Mouse (Mus musculus): ENCODE measurements at regions not wholly inside any gene's neighbourhood (a gene's known extent, or its start where the extent isn't known, plus 50 kb on each side); places are given as distances from the start of the nearest gene placed in this dataset.
A peak's percentile ranks its signal among the peaks of the same experiment; 100 is the strongest.
"Not testable (repeated sequence)": the region's sequence is repeated elsewhere in the genome, so short reads cannot be mapped to it uniquely, and the experiment has no call there.

GRCm38 (mm10) chr10:16171251-16171650 lies 1453.2 kb upstream of the Gje1 start:
- Histone ChIP-seq H3K4me3 (replicated peaks) (no peak overlapping the region), H3K4me2 (no peak overlapping the region), H3K9ac (replicated peaks) (no peak overlapping the region), H3K4me1 (no peaks in the 10 kb centered on the region), H3K27me3 (replicated peaks) (no peaks in the 10 kb centered on the region), H3K9me3 (replicated peaks) (no peaks in the 10 kb centered on the region), H3K36me3 (no peaks in the 10 kb centered on the region), H3K27ac (replicated peaks) (no peak overlapping the region)
- no peak for ATAC-seq (ENCODE audit: low FRiP score)
- WGBS = 82% methylated on average over 4 of the region's 4 CpGs

- not testable (repeated sequence) for H3K9ac ChIP-seq (replicated peaks); H3K36me3 ChIP-seq; H3K27me3 ChIP-seq (replicated peaks); ATAC-seq (ENCODE audit: low FRiP score); H3K9me3 ChIP-seq (replicated peaks); H3K4me3 ChIP-seq (replicated peaks); H3K4me2 ChIP-seq; H3K27ac ChIP-seq (replicated peaks); H3K4me1 ChIP-seq
- WGBS = 92% methylated on average over 6 of the region's 6 CpGs
Measured at GRCm38 (mm10) chr10:16159542-16159941, 1441.5 kb upstream of the Gje1 start.

- no peak overlapping the region for H3K27ac ChIP-seq (replicated peaks)
- H3K4me3 ChIP-seq (replicated peaks) = no peak overlapping the region
- no peaks in the 10 kb centered on the region for H3K4me1 ChIP-seq
- no peak overlapping the region for H3K4me2 ChIP-seq
- H3K36me3 ChIP-seq = no peaks in the 10 kb centered on the region
- no peaks in the 10 kb centered on the region for H3K9me3 ChIP-seq (replicated peaks)
- ATAC-seq (ENCODE audit: low FRiP score) = no peak
- no peaks in the 10 kb centered on the region for H3K27me3 ChIP-seq (replicated peaks)
- WGBS = 92% methylated on average over 3 of the region's 3 CpGs
- no peak overlapping the region for H3K9ac ChIP-seq (replicated peaks)
Measured at GRCm38 (mm10) chr10:16158445-16158844, 1440.4 kb upstream of the Gje1 start.

GRCm38 (mm10) chr10:16156954-16157353 lies 1438.9 kb upstream of the Gje1 start:
- Histone ChIP-seq H3K27ac (replicated peaks) (0 out of 2 replicates have a peak overlapping the region, but pooled peaks have one; percentile 6), H3K36me3 (no peaks in the 10 kb centered on the region), H3K9ac (replicated peaks) (no peak overlapping the region), H3K4me1 (no peaks in the 10 kb centered on the region), H3K27me3 (replicated peaks) (no peaks in the 10 kb centered on the region), H3K9me3 (replicated peaks) (no peaks in the 10 kb centered on the region), H3K4me3 (replicated peaks) (no peak overlapping the region), H3K4me2 (no peak overlapping the region)
- 39% methylated on average over 5 of the region's 5 CpGs for WGBS
- ATAC-seq (ENCODE audit: low FRiP score) = peak; percentile 59

- no peak overlapping the region for H3K9ac ChIP-seq (replicated peaks)
- no peak overlapping the region for H3K4me3 ChIP-seq (replicated peaks)
- H3K36me3 ChIP-seq = no peaks in the 10 kb centered on the region
- no peak overlapping the region for H3K4me2 ChIP-seq
- ATAC-seq (ENCODE audit: low FRiP score) = no peak
- H3K9me3 ChIP-seq (replicated peaks) = no peaks in the 10 kb centered on the region
- H3K27me3 ChIP-seq (replicated peaks) = no peaks in the 10 kb centered on the region
- 93% methylated on average over 3 of the region's 3 CpGs for WGBS
- H3K4me1 ChIP-seq = no peaks in the 10 kb centered on the region
- H3K27ac ChIP-seq (replicated peaks) = no peak overlapping the region
Measured at GRCm38 (mm10) chr10:16148991-16149390, 1431.0 kb upstream of the Gje1 start.

- ATAC-seq (ENCODE audit: low FRiP score) = no peak
- 88% methylated on average over 1 of the region's 1 CpGs for WGBS
- no peak overlapping the region for H3K9ac ChIP-seq (replicated peaks)
- H3K9me3 ChIP-seq (replicated peaks) = no peaks in the 10 kb centered on the region
- no peak overlapping the region for H3K4me2 ChIP-seq
- H3K27me3 ChIP-seq (replicated peaks) = no peaks in the 10 kb centered on the region
- H3K36me3 ChIP-seq = no peaks in the 10 kb centered on the region
- H3K27ac ChIP-seq (replicated peaks) = no peak overlapping the region
- H3K4me1 ChIP-seq = no peaks in the 10 kb centered on the region
- H3K4me3 ChIP-seq (replicated peaks) = no peak overlapping the region
Measured at GRCm38 (mm10) chr10:16145397-16145796, 1427.4 kb upstream of the Gje1 start.

GRCm38 (mm10) chr10:16123902-16124301 lies 1405.9 kb upstream of the Gje1 start:
- 0 out of 2 replicates have a peak, but pooled peaks cover 4% of the 10 kb centered on the region for H3K4me1 ChIP-seq
- H3K36me3 ChIP-seq = no peaks in the 10 kb centered on the region
- 0 out of 2 replicates have a peak overlapping the region, but pooled peaks have one; percentile 37 for H3K27ac ChIP-seq (replicated peaks)
- ATAC-seq (ENCODE audit: low FRiP score) = peak; percentile 68; the same call in 1 of the 2 replicates
- no peak overlapping the region for H3K9ac ChIP-seq (replicated peaks)
- 62% methylated on average over 2 of the region's 2 CpGs for WGBS
- no peak overlapping the region for H3K4me2 ChIP-seq
- no peaks in the 10 kb centered on the region for H3K27me3 ChIP-seq (replicated peaks)
- no peak overlapping the region for H3K4me3 ChIP-seq (replicated peaks)
- no peaks in the 10 kb centered on the region for H3K9me3 ChIP-seq (replicated peaks)

DNA sequence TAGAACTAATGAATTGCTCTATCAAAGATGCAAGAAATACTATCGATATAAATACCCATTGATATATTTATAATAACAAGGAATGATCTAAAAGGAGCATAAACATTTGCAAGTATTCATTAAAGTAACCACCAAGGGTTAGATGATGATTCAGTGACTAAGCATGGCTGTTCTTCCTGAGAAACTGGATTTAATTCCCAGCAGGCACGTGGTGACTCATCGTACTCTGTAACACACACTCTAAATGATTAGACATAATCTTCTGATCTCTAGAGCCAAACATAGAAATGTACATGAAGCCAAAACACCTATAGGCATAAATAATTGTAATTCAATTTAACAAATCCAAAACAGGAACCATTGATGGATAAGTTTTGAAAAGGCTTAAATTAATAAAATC lies 1370.2 kb upstream of the Gje1 start:
- WGBS = 78% methylated on average over 3 of the region's 3 CpGs
- Histone ChIP-seq H3K36me3 (no peaks in the 10 kb centered on the region), H3K4me1 (no peaks in the 10 kb centered on the region), H3K4me3 (replicated peaks) (no peak overlapping the region), H3K27me3 (replicated peaks) (no peaks in the 10 kb centered on the region), H3K9ac (replicated peaks) (no peak overlapping the region), H3K9me3 (replicated peaks) (no peaks in the 10 kb centered on the region), H3K4me2 (no peak overlapping the region), H3K27ac (replicated peaks) (no peak overlapping the region)
- no peak for ATAC-seq (ENCODE audit: low FRiP score)

GRCm38 (mm10) chr10:16053008-16053407 lies 1335.0 kb upstream of the Gje1 start:
- Histone ChIP-seq H3K4me3 (replicated peaks) (no peak overlapping the region), H3K36me3 (no peaks in the 10 kb centered on the region), H3K4me1 (0 out of 2 replicates have a peak, but pooled peaks cover 3% of the 10 kb centered on the region), H3K9ac (replicated peaks) (no peak overlapping the region), H3K4me2 (no peak overlapping the region), H3K9me3 (replicated peaks) (no peaks in the 10 kb centered on the region), H3K27me3 (replicated peaks) (no peaks in the 10 kb centered on the region), H3K27ac (replicated peaks) (no peak overlapping the region)
- WGBS = 14% methylated on average over 5 of the region's 5 CpGs
- no peak for ATAC-seq (ENCODE audit: low FRiP score)

- Histone ChIP-seq H3K4me1 (0 out of 2 replicates have a peak, but pooled peaks cover 3% of the 10 kb centered on the region), H3K27ac (replicated peaks) (no peak overlapping the region), H3K4me2 (no peak overlapping the region), H3K4me3 (replicated peaks) (no peak overlapping the region), H3K27me3 (replicated peaks) (no peaks in the 10 kb centered on the region), H3K36me3 (no peaks in the 10 kb centered on the region), H3K9me3 (replicated peaks) (no peaks in the 10 kb centered on the region), H3K9ac (replicated peaks) (no peak overlapping the region)
- no peak for ATAC-seq (ENCODE audit: low FRiP score)
- 24% methylated on average over 2 of the region's 2 CpGs for WGBS
Measured at GRCm38 (mm10) chr10:16052463-16052889, 1334.5 kb upstream of the Gje1 start.

GRCm38 (mm10) chr10:16036255-16036654 lies 1318.2 kb upstream of the Gje1 start:
- Histone ChIP-seq H3K27me3 (replicated peaks) (no peaks in the 10 kb centered on the region), H3K4me3 (replicated peaks) (no peak overlapping the region), H3K27ac (replicated peaks) (no peak overlapping the region), H3K36me3 (no peaks in the 10 kb centered on the region), H3K4me1 (no peaks in the 10 kb centered on the region), H3K9ac (replicated peaks) (no peak overlapping the region), H3K4me2 (no peak overlapping the region), H3K9me3 (replicated peaks) (no peaks in the 10 kb centered on the region)
- WGBS = 53% methylated on average over 2 of the region's 2 CpGs
- no peak; the same call in 1 of the 2 replicates for ATAC-seq (ENCODE audit: low FRiP score)

DNA sequence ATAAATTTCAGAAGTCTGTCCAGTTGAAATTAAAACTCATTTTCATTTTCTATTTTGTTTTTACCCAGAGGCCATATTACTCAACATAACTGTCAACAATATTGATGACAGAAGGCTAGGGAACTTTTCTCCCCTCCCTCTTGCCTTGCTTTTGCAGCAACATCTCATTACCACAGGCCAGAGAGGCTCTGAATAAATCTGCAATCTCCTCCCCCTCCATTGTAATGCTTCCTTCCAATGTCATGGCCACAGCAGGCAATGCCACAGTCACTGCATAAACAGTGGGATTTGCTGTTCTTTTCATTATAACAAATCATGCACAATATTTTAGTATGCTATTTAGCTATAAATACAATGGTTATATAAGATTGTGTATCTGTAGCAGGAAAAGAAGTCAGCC lies 1315.1 kb upstream of the Gje1 start:
- no peak overlapping the region for H3K9ac ChIP-seq (replicated peaks)
- H3K9me3 ChIP-seq (replicated peaks) = no peaks in the 10 kb centered on the region
- H3K27me3 ChIP-seq (replicated peaks) = no peaks in the 10 kb centered on the region
- H3K36me3 ChIP-seq = no peaks in the 10 kb centered on the region
- H3K4me3 ChIP-seq (replicated peaks) = no peak overlapping the region
- no peak overlapping the region for H3K27ac ChIP-seq (replicated peaks)
- H3K4me1 ChIP-seq = no peaks in the 10 kb centered on the region
- no peak for ATAC-seq (ENCODE audit: low FRiP score)
- H3K4me2 ChIP-seq = no peak overlapping the region

GRCm38 (mm10) chr10:16030802-16031201 lies 1312.8 kb upstream of the Gje1 start:
- Histone ChIP-seq H3K4me1 (no peaks in the 10 kb centered on the region), H3K4me3 (replicated peaks) (no peak overlapping the region), H3K27ac (replicated peaks) (no peak overlapping the region), H3K36me3 (no peaks in the 10 kb centered on the region), H3K4me2 (no peak overlapping the region), H3K27me3 (replicated peaks) (no peaks in the 10 kb centered on the region), H3K9me3 (replicated peaks) (no peaks in the 10 kb centered on the region), H3K9ac (replicated peaks) (no peak overlapping the region)
- no peak for ATAC-seq (ENCODE audit: low FRiP score)
- WGBS = 47% methylated on average over 2 of the region's 2 CpGs

Measured in neural tube, embryonic 15.5 days (tissue).